Mouse (Mus musculus) T-cell, adult 2 months (primary cell): Measurements from ENCODE around the gene Cd4.

Source experiments
- DNase-seq: peaks from one replicate; pipeline ENCODE4 v3.0.0; 2022; ENCODE audit warnings: low spot score

Cd4 gene

DNA sequence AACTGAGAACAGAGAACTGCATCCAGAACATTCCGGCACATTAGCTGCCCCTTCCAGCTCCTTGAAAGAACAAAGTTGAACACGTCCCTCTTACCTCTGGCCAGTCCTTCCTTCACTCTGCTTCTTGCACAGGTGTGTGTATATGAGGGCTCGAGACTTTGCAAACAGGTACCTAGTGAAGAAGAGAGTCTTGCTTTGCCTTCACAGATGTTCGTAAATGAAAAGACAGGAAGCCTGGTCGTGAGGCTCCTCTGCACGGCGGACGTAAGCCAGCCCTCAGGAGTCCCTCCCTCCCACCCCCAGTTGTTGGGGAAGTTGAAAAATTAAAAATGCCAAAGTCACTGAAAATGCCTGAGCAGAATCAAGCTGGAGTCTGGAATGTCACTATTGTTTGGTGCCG is at the start of gene Cd4:
TSS of gene Cd4 (minus strand) at position 236 of the 400 bp plus-strand sequence.
- DNase-seq: peak; percentile 28

DNA sequence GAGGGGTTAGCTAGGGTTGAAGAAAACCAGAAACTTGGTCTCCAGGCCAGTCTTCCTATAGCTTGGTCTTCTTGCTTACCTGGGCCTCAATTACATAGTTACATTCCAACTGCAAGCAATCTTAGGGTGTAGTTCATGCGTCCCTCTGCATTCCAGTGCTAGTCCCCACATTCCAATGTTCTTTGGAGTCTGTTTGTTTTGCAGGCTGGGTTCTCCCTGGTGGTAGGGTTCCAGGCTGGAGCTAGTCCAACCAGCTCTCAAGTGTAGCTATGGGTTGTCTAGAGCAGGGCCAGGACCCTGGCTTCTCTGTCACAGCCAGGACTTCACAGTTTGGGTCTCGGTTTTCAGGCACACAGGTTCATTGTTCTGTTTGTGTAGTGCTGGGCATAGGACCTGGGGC is 49.5 kb upstream of the Cd4 start:
- no peak for DNase-seq

- DNase-seq: no peak
Observed at GRCm38 (mm10) chr6:124936681-124937080, 48.7 kb upstream of the Cd4 start.

DNA sequence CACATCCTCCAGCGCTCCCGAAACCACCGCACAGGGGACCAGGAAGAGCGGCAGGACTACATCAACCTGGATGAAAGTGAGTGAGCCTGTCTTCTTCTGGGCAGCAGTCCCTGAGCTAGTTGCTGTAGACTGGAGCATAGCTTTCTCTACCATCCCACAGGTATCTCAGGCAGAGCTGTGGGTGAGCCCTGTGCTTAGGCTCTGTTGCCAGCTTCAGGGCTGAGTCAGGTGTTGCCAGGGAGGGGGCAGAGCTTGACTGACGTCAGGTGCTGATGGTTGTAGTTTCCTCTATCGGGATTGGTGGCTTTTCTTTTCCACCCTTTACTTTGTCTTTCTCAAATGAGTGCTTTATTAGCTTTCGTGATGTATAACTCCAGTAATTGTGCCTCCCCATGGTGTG is 46.6 kb upstream of the Cd4 start:
- DNase-seq: no peak

DNA sequence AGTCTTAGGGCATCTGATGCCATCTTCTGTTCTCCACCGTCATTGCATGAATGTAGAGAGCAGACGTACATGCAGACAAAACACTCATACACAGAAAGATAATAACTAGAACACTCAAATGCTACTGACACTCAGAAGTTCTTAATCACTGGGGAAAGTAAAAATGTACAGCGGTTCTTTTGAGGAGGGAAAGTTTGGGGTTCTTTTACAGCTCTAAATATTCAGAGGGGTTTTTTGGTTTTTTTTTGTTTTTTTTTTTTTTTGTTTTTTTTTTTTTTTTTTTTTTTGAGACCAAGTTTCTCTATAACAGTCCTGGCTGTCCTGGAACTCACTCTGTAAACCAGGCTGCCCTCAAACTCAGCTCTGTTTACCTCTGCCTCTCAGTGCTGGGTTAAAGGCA is 45.1 kb upstream of the Cd4 start:
- DNase-seq: no peak

DNA sequence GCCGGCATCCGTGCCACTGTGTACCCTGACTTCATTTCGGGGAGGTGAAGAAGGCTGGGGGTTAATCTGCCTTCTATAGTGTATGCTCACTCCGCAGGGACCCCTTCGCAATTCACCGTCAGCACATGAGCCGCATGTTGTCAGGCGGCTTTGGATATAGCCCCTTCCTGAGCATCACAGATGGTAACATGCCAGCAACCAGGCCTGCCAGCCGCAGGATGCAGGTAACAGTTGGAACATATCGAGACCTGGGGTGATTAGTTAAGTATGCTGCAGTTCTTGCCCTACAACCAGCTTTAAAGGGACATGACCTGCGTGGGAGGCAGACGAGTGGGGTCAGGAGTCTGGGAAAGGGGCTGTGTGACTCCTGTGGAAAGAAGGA is 44.3 kb upstream of the Cd4 start:
- DNase-seq: no peak

DNA sequence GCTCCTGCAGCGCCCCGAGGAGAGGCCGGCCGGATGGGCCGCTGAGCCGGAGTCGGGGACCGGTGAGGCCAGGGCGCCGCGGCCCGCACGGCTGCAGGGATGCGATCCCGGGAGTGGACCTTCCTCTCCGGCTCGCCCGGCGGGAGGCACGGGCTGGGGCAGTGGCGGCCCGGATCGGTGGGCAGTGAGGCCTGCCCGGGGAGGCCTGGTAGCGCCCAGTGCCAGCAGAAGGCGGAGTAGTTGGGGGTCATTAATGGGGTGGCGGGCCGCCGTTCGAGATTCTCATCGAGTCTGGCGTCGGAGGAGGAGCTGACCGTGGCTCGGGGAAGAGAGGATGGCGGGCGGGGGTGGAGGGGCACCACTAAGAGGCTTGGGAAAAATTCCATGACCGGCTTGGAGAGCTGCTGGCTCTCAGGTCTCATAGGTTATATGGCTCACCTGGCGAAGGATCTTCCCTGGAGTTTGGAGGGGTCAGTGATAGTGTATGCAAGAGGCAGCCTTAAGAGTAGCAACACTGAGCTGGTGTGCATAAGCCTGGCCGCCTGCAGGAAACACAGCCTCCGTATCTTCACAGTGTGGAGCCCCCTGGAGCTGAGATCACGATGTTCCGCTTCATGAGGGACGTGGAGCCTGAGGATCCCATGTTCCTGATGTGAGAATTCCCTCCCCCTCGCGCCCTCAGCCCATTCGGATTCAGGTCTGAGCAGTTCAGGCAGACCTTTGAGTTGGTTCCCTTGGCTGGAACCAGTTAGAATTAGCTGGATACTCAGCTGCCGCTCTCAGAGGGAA is 43.7 kb upstream of the Cd4 start:
- peak; percentile 31 for DNase-seq

DNA sequence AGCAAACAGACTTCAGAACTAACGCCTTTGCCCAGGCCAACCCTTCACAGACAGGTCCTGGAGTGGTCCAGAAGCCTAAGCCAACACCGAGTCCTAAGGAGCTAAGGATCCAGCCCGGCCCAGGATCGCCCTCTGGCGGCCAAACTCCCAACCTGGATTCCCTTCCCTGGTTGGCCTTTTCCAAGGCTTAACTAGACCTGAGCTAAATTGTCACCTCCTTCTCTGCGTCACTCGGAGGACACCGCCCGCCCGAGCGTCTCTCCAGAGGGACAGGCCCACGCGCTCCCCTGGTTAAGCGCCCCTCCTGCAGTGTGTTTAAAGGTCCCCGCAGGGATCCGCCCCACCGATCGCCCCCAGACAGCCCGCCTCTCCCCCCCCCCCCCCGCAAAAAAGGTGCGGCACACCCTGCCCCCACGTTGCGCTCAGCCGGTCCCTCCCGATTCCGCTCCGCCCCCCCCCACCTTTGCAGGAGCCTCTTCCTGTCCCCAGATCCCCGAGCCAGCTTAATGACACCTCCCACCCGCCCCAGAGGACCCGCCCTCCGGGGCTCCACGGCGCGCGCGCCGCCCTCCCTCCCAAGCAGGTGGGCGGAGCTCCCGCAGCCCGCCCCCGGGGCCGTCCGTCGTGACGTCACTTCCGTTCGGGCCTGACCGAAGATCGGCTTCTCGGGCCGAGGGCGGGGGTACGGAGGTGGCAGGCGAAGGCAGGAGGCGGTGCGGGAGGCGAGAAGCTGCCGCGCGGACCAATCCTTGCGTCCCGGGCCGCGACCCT is 42.9 kb upstream of the Cd4 start, which contains the start of gene Mlf2:
TSS of gene Mlf2 (plus strand) at position 633 of the 771 bp plus-strand sequence.
- peak; percentile 97 for DNase-seq

DNA sequence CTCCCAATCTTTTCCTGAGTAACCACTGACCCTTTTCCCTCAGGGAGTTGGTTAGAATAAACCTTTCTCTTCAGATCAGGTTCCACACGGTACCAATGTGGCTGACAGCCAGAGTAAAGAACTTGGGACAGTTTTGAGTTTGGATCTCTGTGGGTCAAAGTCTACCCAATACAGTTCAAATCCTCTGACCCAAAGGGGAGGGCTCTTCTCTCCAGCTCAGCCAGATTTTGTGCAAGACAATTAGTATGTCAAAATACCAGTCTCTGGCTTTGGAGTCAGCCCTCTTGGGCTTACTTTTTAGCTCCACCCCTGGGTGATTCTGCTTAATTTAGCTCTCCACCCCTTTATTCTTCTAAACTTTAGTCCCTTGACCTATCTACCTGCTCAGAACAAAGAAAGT is 42.2 kb upstream of the Cd4 start:
- DNase-seq: no peak

GRCm38 (mm10) chr6:124925941-124926340 is 37.9 kb upstream of the Cd4 start:
- no peak for DNase-seq

DNA sequence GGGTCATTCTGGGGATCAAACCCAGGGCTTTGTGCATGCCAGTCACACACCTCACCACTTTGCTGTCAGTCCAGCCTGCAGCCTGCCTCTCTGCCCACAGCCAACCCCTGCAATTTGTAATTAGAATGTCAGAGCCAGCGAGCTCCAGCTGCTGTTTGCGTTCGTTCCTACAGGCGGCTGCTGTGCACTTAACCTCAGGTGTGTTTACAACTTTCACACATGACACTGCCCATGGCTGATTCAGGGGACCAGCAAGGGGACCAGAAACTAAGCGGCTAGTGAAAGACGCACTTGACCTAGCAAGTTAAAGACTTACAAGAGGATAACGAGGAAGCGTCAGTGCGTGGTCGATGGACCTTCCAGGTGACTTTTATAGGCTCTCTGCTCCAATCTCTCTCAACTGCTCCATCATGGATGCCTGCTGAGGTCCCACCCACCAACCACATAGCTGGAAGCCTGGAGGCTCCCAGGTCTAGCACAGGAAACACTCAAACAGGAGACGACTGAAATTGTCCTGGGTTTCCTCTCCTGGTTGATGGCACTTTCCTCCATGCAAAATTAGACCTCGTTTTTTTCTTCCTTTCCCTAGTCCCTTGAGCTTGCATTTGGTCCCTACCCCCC is 37.3 kb upstream of the Cd4 start:
- DNase-seq: no peak

DNA sequence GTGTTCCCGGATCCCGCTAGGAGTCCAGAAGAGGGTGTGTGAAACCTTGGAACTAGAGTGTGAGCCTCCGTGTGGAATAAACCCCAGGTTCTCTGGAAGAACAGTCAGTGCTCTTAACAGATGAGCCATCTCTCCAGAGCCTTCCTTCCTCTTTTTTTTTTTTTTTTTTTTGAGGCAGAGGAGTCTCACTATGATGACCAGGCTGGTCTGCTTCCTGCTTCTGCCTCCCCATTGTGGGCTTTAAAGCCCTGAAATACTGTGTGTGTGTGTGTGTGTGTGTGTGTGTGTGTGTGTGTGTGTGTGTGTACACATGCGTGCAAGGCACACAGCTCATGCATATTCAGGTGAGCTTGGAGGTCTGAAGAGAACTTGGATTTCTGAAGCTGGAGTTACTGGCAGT is 33.5 kb upstream of the Cd4 start:
- DNase-seq: no peak

DNA sequence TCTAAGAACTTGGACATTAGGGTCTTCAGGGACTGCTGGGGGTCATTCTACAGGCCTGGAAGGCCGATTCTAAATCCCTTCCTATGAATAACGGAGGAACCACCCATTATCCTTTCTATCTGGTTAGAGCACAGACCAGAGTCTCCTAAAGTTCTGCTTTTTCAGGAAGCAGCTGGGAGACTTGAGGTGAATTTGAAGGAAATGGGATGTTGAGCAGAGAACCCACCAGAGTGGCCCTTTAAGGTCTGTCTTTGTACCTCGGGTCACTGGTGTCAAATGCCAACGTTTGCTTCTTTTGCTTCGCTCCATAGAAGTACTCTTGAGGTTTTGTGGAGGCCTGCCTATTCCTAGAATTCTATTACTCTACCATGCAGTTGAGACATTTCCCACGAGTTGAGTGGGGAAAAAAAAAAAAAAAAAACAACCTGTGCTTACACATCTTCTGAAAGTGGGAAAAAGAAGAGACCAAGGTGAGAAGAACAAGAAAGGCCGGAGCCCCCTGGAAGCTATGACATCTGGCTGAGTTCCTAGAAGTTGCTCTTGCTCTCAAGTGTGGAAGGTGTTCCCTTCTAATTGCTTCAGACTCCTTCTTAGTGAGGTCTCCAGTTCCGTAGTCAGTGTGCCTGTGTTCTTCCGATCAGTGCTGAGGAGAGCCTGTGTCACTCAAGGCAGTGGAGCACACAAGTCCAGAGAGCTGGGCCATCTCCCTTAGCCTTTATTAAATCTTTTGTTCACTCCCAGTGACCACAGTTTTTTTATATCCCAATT is 32.5 kb upstream of the Cd4 start:
- DNase-seq: no peak

DNA sequence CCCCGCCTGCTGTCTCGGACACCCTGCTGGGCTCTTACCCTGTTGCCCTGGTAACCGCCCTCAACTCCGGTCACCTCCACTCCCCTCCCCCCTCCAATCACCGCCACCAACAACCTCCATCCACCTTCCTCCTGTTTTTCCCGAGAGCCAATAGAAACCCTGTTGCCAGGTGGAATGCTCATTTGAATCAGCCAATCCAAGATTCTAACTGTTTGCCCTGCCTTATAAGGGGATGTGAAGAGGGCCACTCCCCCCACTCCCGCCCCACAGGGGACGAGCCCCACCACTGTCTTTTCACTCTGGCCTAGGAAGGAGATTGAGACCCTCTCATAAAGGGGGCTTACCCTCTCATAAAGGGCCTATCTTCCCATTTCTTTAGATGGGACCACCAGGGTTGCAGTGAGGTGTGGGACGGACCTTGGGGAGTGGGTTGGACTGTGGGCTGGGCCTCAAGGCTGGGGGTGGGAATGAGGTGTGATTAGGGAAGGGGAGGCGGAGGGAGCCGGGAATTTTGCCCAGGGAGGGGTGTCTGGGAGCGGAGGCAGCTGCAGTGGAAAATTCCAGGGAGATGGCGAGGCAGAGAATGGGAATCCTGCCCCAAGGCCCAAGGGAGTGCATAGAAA is 31.8 kb upstream of the Cd4 start, which contains the start of gene Ptms:
TSS of gene Ptms (minus strand) at position 409 of the 623 bp plus-strand sequence.
- DNase-seq: no peak

GRCm38 (mm10) chr6:124918890-124919627 is 31.0 kb upstream of the Cd4 start:
- DNase-seq: no peak

DNA sequence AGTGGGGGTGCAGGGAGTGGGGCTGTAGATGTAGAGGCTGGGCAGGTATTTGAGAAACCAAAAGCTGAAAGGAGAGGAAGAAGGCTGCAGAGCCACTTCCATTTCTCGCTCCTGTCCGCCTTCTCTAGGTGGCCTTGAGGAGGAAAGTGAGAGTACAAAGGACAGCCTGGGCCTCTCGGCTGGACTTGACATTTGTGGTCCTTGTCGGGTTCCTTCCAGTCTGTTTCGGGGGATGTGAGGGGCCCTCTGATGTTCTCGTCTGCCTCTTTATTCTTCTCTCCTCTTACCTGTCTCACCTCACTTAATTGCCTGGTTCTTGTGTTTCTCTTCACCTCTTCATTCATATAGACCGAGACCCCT is 30.3 kb upstream of the Cd4 start:
- DNase-seq: no peak

DNA sequence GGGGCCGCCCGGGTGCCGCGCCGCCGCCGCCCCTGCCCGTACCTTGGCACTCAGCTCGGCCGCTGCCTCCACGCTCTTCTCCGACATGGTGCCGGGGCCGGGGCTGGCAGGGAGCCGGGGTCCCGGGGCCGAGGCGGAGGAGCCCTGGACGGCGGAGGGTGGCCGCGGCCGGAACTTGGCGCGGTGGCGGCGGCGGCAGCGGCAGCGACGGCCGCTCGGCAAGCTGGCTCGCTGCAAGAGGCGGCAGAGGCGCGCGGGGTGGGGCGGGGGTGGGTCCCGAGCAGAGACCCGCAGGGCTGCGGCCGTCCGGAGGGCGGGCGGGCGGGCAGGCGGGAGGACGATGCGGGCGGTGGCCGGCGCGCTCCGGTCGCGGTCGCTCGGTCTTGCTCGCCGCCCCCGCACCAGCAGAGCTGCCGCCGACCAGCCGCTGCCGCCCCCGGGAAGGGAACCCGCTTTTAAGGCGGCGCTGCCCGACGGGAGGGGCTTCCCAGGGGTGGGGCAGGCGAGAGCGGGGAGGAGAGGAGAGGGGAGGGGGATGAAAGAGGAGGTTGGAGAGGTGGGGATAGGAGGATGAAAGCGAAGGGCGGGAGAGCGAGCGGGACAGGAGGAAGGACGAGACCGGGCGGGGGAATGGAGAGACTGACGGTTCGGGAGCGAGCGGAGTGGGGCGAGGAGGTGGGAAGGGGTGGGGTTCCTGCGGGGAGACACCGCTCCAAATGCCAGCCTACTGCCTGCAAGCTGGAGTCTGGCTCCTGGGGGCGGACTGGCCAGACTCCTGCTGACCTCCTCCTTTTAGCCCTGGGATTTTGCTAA is 29.7 kb upstream of the Cd4 start:
- DNase-seq: no peak

- peak; percentile 82 for DNase-seq
Observed at GRCm38 (mm10) chr6:124916695-124917517, 28.9 kb upstream of the Cd4 start.
